Mouse (Mus musculus): ENCODE results near the gene Gm10134. TPM values are rescaled to one million over a fixed set of nuclear protein-coding genes. Genes with fewer than 3 reads are reported as not detected.

Gm10134 gene
- total and polyA plus RNA-seq, 3 experiments = not detected

DNA sequence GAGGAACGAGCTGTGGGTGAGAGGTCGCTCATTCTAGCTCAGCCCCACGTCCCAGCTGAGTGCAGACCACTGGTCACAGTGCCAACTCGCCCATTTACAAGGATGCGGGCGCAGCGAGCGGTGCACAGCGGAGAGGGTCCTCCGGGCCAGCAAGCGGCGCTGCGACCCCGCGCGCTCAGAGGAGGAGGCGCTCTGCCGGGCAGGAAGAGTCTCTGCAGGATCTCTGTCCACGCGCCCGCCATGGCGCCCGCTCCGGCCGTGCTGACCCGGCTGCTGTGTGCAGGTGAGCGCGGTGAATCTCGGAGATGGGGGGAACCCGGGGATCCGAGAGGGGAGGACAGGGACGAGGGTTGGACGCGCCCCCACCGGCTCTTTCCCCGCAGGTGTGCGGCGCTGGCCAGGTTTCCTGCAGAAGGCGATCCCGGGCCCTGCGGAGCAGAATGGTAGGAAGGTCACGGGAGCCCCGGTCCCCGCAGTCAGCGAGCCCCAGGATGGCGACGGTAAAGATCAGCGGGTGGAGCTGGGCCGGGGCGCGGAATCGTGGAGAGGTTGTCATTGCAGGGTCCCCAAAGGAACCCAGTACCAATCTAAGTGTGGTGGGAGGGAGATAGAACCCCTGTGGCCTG, 37.9 kb upstream of the Gm10134 start, which contains the start of gene Mrps2:
Mrps2 (plus strand) TSS at position 207 of the 626 bp plus-strand sequence.
- in situ Hi-C loops (cut with MboI; ENCODE audit: low pct_ligation_motif_present, low pct_unique_long_range_greater_than_20kb, low sequenced_read_pairs) = no loop called here
- peak; percentile 77 for DNase-seq (ENCODE audit: extremely low read depth)
- Histone ChIP-seq H3K4me3 (replicated peaks in 1 of 3; ENCODE audit: low read depth in 2 of 3, low read length in 2 of 3, poor library complexity in 1 of 3) (peak within 1 kb of the TSS; percentile 61 to 85 (median 84)), H3K9me3 (replicated peaks; ENCODE audit: low read length) (peaks cover 2% of the 10 kb centered on the region), H3K27ac (ENCODE audit: insufficient read depth, low read depth) (no peak within 1 kb of the TSS), H3K79me2 (replicated peaks; ENCODE audit: control insufficient read depth, extremely low read depth, insufficient read depth, poor library complexity, severe bottlenecking) (peaks cover 14% of the 10 kb centered on the region), H3K4me2 (ENCODE audit: insufficient read depth, low read depth, poor library complexity, severe bottlenecking) (peak within 1 kb of the TSS; percentile 72), H3K4me1 (ENCODE audit: control insufficient read depth in 1 of 2, insufficient read depth in 2 of 2) (peaks cover 11 to 21% of the 10 kb centered on the region in 2 experiments), H3K9ac (ENCODE audit: insufficient read depth, low read depth) (peak within 1 kb of the TSS; percentile 93), H3K27me3 (replicated peaks) (peaks cover 36% of the 10 kb centered on the region), H3K36me3 (replicated peaks in 1 of 2; ENCODE audit: control insufficient read depth in 1 of 2, insufficient read depth in 1 of 2, low read length in 1 of 2) (peaks cover 18 to 40% of the 10 kb centered on the region in 2 experiments)
- dilution Hi-C loops (cut with MboI; ENCODE audit: extremely low pct_ligation_motif_present, extremely low pct_unique_long_range_greater_than_20kb, low sequenced_read_pairs) = no loop called here
- peak; percentile 84 for TF ChIP-seq ELF1 (IDR thresholded peaks at IDR 0.05; ENCODE audit: low read depth, low read length)
- TF ChIP-seq MXI1 (IDR thresholded peaks at IDR 0.05; ENCODE audit: low read depth, low read length) = peak; percentile 90
- TF ChIP-seq TCF12 (IDR thresholded peaks at IDR 0.05; ENCODE audit: low read depth, low read length) = peak; percentile 95
- no peak for TF ChIP-seq ZNF384 (IDR thresholded peaks at IDR 0.05; ENCODE audit: low read depth, low read length)
- peak; percentile 72 for TF ChIP-seq SIN3A (IDR thresholded peaks at IDR 0.05; ENCODE audit: low read length)
- TF ChIP-seq BHLHE40 (IDR thresholded peaks at IDR 0.05; ENCODE audit: low read depth, low read length) = no peak
- TF ChIP-seq RAD21 (IDR thresholded peaks at IDR 0.05; ENCODE audit: low read depth, low read length) = no peak
- no peak for TF ChIP-seq MAFK (IDR thresholded peaks at IDR 0.05; ENCODE audit: insufficient replicate concordance, low read length)
- no peak for TF ChIP-seq RCOR1 (conservative IDR thresholded peaks at IDR 0.05; ENCODE audit: low read depth, low read length)
- peak; percentile 42; the same call in 1 of the 2 replicates for TF ChIP-seq IRF4 (IDR thresholded peaks at IDR 0.05; ENCODE audit: low read depth, low read length)
- TF ChIP-seq E2F4 (IDR thresholded peaks at IDR 0.05; ENCODE audit: insufficient replicate concordance, low read depth, low read length) = no peak
- peak; percentile 69; the same call in 1 of the 2 replicates for TF ChIP-seq KAT2A (IDR thresholded peaks at IDR 0.05; ENCODE audit: insufficient replicate concordance, low read length)
- no peak for TF ChIP-seq SMC3 (IDR thresholded peaks at IDR 0.05; ENCODE audit: low read depth, low read length)
- peak; percentile 95 for TF ChIP-seq POLR2A (IDR thresholded peaks at IDR 0.05; ENCODE audit: low read depth, low read length)
- TF ChIP-seq NELFE (IDR thresholded peaks at IDR 0.05; ENCODE audit: low read depth, low read length) = peak; percentile 93
- TF ChIP-seq UBTF (IDR thresholded peaks at IDR 0.05; ENCODE audit: low read depth, low read length) = no peak
- no peak; the same call in 1 of the 2 replicates for TF ChIP-seq ETS1 (conservative IDR thresholded peaks at IDR 0.05; ENCODE audit: low read depth, low read length)
- TF ChIP-seq PAX5 (IDR thresholded peaks at IDR 0.05; ENCODE audit: low read length) = no peak
- no peak for TF ChIP-seq MAZ (IDR thresholded peaks at IDR 0.05; ENCODE audit: low read depth, low read length)
- TF ChIP-seq POLR2AphosphoS2 (IDR thresholded peaks at IDR 0.05; ENCODE audit: low read depth, low read length) = peak; percentile 60; the same call in 1 of the 2 replicates
- TF ChIP-seq USF2 (conservative IDR thresholded peaks at IDR 0.05; ENCODE audit: low read depth, low read length) = no peak
- TF ChIP-seq EP300 (IDR thresholded peaks at IDR 0.05; ENCODE audit: low read length) = no peak
- TF ChIP-seq HCFC1 (IDR thresholded peaks at IDR 0.05; ENCODE audit: low read depth, low read length) = peak; percentile 87
- TF ChIP-seq TBP (conservative IDR thresholded peaks at IDR 0.05; ENCODE audit: low read depth, low read length) = 0 out of 2 replicates have a peak, but pooled peaks have one; percentile 26
- peak; percentile 91 for TF ChIP-seq GABPA (IDR thresholded peaks at IDR 0.05; ENCODE audit: insufficient replicate concordance, low read depth, low read length)
- TF ChIP-seq MAX (IDR thresholded peaks at IDR 0.05; ENCODE audit: low read length) = peak; percentile 76; the same call in 1 of the 2 replicates
- peak; percentile 58 for TF ChIP-seq NRF1 (IDR thresholded peaks at IDR 0.05; ENCODE audit: low read depth, low read length)
- TF ChIP-seq MYC (IDR thresholded peaks at IDR 0.05; ENCODE audit: low read depth, low read length) = peak; percentile 61; the same call in 1 of the 2 replicates
- no peak; the same call in 1 of the 2 replicates for TF ChIP-seq MEF2A (IDR thresholded peaks at IDR 0.05; ENCODE audit: borderline replicate concordance, low read depth, low read length)
- TF ChIP-seq ZC3H11A (IDR thresholded peaks at IDR 0.05; ENCODE audit: low read depth, low read length) = no peak
- TF ChIP-seq ZMIZ1 (IDR thresholded peaks at IDR 0.05; ENCODE audit: low read depth, low read length) = peak; percentile 92
- no peak for TF ChIP-seq JUN (IDR thresholded peaks at IDR 0.05; ENCODE audit: insufficient read depth, low read depth, low read length)
- peak; percentile 31 to 92 for TF ChIP-seq CTCF (conservative IDR thresholded peaks at IDR 0.05 in 1 of 2, IDR thresholded peaks at IDR 0.05 in 1 of 2; ENCODE audit: low read depth in 2 of 2, low read length in 2 of 2)
- no peak for TF ChIP-seq CHD2 (IDR thresholded peaks at IDR 0.05; ENCODE audit: low read length)
